Mouse (Mus musculus): ENCODE data around the gene Zfp462.

Zfp462 gene

GRCm38 (mm10) chr4:54950866-54951265 is 6.0 kb downstream of the Zfp462 start:
- in situ Hi-C loops (cut with MboI, MseI) = loop anchor here (10.0 to 25.0 kb wide), 2 partner anchors 511 to 2004 kb away; no protein-coding TSS in a partner anchor

- in situ Hi-C loops (cut with MboI, MseI) = loop anchor here (10.0 to 25.0 kb wide), 2 partner anchors 508 to 2001 kb away; no protein-coding TSS in a partner anchor
These were observed 9.0 kb downstream of the Zfp462 start for GRCm38 (mm10) chr4:54953657-54954395.

- in situ Hi-C loops (cut with MboI, MseI) = loop anchor here (10.0 to 25.0 kb wide), 2 partner anchors 508 to 2000 kb away; no protein-coding TSS in a partner anchor
These were observed 9.6 kb downstream of the Zfp462 start for GRCm38 (mm10) chr4:54954455-54954854.

- in situ Hi-C loops (cut with MboI, MseI) = loop anchor here (25.0 kb wide), 1 partner anchor 502 kb away; no protein-coding TSS in a partner anchor
These were observed 15.9 kb downstream of the Zfp462 start for GRCm38 (mm10) chr4:54960776-54961175.

- in situ Hi-C loops (cut with MboI, MseI) = loop anchor here (25.0 kb wide), 1 partner anchor 500 kb away; no protein-coding TSS in a partner anchor
These were observed 17.3 kb downstream of the Zfp462 start for GRCm38 (mm10) chr4:54962141-54962540.

GRCm38 (mm10) chr4:54963551-54963950 is 18.7 kb downstream of the Zfp462 start:
- in situ Hi-C loops (cut with MboI, MseI) = loop anchor here (25.0 kb wide), 1 partner anchor 499 kb away; no protein-coding TSS in a partner anchor

GRCm38 (mm10) chr4:54965169-54965695 is 20.4 kb downstream of the Zfp462 start:
- in situ Hi-C loops (cut with MboI, MseI) = loop anchor here (25.0 kb wide), 1 partner anchor 497 kb away; no protein-coding TSS in a partner anchor

GRCm38 (mm10) chr4:54966161-54966806 is 21.4 kb downstream of the Zfp462 start:
- in situ Hi-C loops (cut with MboI, MseI) = loop anchor here (25.0 kb wide), 1 partner anchor 496 kb away; no protein-coding TSS in a partner anchor

GRCm38 (mm10) chr4:54967166-54967565 is 22.3 kb downstream of the Zfp462 start:
- in situ Hi-C loops (cut with MboI, MseI) = loop anchor here (25.0 kb wide), 1 partner anchor 495 kb away; no protein-coding TSS in a partner anchor

GRCm38 (mm10) chr4:54967721-54968120 is 22.9 kb downstream of the Zfp462 start:
- in situ Hi-C loops (cut with MboI, MseI) = loop anchor here (25.0 kb wide), 1 partner anchor 495 kb away; no protein-coding TSS in a partner anchor

- in situ Hi-C loops (cut with MboI, MseI) = loop anchor here (10.0 to 25.0 kb wide), 2 partner anchors 165 to 493 kb away; no protein-coding TSS in a partner anchor
These were observed 24.9 kb downstream of the Zfp462 start for GRCm38 (mm10) chr4:54969671-54970295.

- in situ Hi-C loops (cut with MboI, MseI) = loop anchor here (10.0 to 25.0 kb wide), 2 partner anchors 163 to 491 kb away; no protein-coding TSS in a partner anchor
These were observed 26.5 kb downstream of the Zfp462 start for GRCm38 (mm10) chr4:54971386-54971785.

GRCm38 (mm10) chr4:54972096-54972495 is 27.2 kb downstream of the Zfp462 start:
- in situ Hi-C loops (cut with MboI, MseI) = loop anchor here (10.0 to 25.0 kb wide), 2 partner anchors 163 to 490 kb away; no protein-coding TSS in a partner anchor

- in situ Hi-C loops (cut with MboI, MseI) = loop anchor here (10.0 to 25.0 kb wide), 2 partner anchors 162 to 489 kb away; no protein-coding TSS in a partner anchor
These were observed 28.1 kb downstream of the Zfp462 start for GRCm38 (mm10) chr4:54972827-54973560.

- in situ Hi-C loops (cut with MboI, MseI) = loop anchor here (10.0 kb wide), 1 partner anchor 155 kb away; no protein-coding TSS in a partner anchor
These were observed 35.1 kb downstream of the Zfp462 start for GRCm38 (mm10) chr4:54979771-54980472.

- in situ Hi-C loops (cut with MboI, MseI) = no loop called here
These were observed 39.7 kb downstream of the Zfp462 start for GRCm38 (mm10) chr4:54984502-54984901.

GRCm38 (mm10) chr4:54986671-54987070 is 41.8 kb downstream of the Zfp462 start:
- in situ Hi-C loops (cut with MboI, MseI) = no loop called here

- in situ Hi-C loops (cut with MboI, MseI) = no loop called here
These were observed 42.4 kb downstream of the Zfp462 start for GRCm38 (mm10) chr4:54987256-54987655.

GRCm38 (mm10) chr4:54987926-54988325 is 43.1 kb downstream of the Zfp462 start:
- in situ Hi-C loops (cut with MboI, MseI) = no loop called here

GRCm38 (mm10) chr4:54991973-54992372 is 47.1 kb downstream of the Zfp462 start:
- in situ Hi-C loops (cut with MboI, MseI) = no loop called here

All from regulatory T cell (primary cell).